Mouse (Mus musculus): ENCODE results near the gene Cotl1. TPM values are rescaled to one million over a fixed set of nuclear protein-coding genes. Genes with fewer than 3 reads are reported as not detected.
A peak's percentile ranks its signal among the peaks of the same experiment; 100 is the strongest.

Gene Cotl1
- polyA plus RNA-seq, 1 experiment from 2014 or later = 28.7 TPM

- H3K4me3 ChIP-seq (replicated peaks) = no peak overlapping the region
- no peaks in the 10 kb centered on the region for H3K27me3 ChIP-seq
- ATAC-seq (ENCODE audit: low read depth) (no peak), DNase-seq (no peak)
- H3K9ac ChIP-seq = no peak overlapping the region
- peaks cover 94% of the 10 kb centered on the region for H3K4me1 ChIP-seq (replicated peaks)
- no peak overlapping the region for H3K4me2 ChIP-seq
- H3K27ac ChIP-seq = no peak overlapping the region
- no peaks in the 10 kb centered on the region for H3K36me3 ChIP-seq
- 71% methylated on average over 16 of the region's 16 CpGs for WGBS (ENCODE audit: insufficient replicate concordance)
- no peaks in the 10 kb centered on the region for H3K9me3 ChIP-seq (replicated peaks)
Observed at GRCm38 (mm10) chr8:119829870-119830580, 10.3 kb downstream of the Cotl1 start.

GRCm38 (mm10) chr8:119829420-119829819 is 10.9 kb downstream of the Cotl1 start:
- 52% methylated on average over 13 of the region's 13 CpGs for WGBS (ENCODE audit: insufficient replicate concordance)
- H3K4me2 ChIP-seq = no peak overlapping the region

GRCm38 (mm10) chr8:119829015-119829414 is 11.3 kb downstream of the Cotl1 start:
- no peaks in the 10 kb centered on the region for H3K36me3 ChIP-seq
- 22% methylated on average over 10 of the region's 10 CpGs for WGBS (ENCODE audit: insufficient replicate concordance)
- DNase-seq = no peak
- no peak overlapping the region for H3K27ac ChIP-seq
- peaks cover 93% of the 10 kb centered on the region for H3K4me1 ChIP-seq (replicated peaks)
- H3K9ac ChIP-seq = no peak overlapping the region
- no peaks in the 10 kb centered on the region for H3K9me3 ChIP-seq (replicated peaks)
- no peak overlapping the region for H3K4me2 ChIP-seq
- H3K4me3 ChIP-seq (replicated peaks) = no peak overlapping the region
- H3K27me3 ChIP-seq = no peaks in the 10 kb centered on the region
- ATAC-seq (ENCODE audit: low read depth) = no peak

More at GRCm38 (mm10) chr8:119829420-119829819, 10.9 kb downstream of the Cotl1 start:
- H3K36me3 ChIP-seq = no peaks in the 10 kb centered on the region
- no peak for ATAC-seq (ENCODE audit: low read depth)
- H3K4me1 ChIP-seq (replicated peaks) = peaks cover 90% of the 10 kb centered on the region
- no peak for DNase-seq
- H3K27me3 ChIP-seq = no peaks in the 10 kb centered on the region
- no peak overlapping the region for H3K9ac ChIP-seq
- no peak overlapping the region for H3K4me3 ChIP-seq (replicated peaks)
- no peaks in the 10 kb centered on the region for H3K9me3 ChIP-seq (replicated peaks)
- no peak overlapping the region for H3K27ac ChIP-seq

- Histone ChIP-seq H3K27ac (peak overlapping the region; percentile 59; the same call in 1 of the 2 replicates), H3K9me3 (replicated peaks) (no peaks in the 10 kb centered on the region), H3K4me1 (replicated peaks) (peaks cover 85% of the 10 kb centered on the region), H3K9ac (no peak overlapping the region), H3K4me3 (replicated peaks) (no peak overlapping the region), H3K27me3 (no peaks in the 10 kb centered on the region), H3K36me3 (no peaks in the 10 kb centered on the region), H3K4me2 (peak overlapping the region; percentile 17; the same call in 1 of the 2 replicates)
- DNase-seq = no peak
- WGBS (ENCODE audit: insufficient replicate concordance) = 32% methylated on average over 4 of the region's 4 CpGs
- no peak for ATAC-seq (ENCODE audit: low read depth)
Observed at GRCm38 (mm10) chr8:119827721-119828153, 12.6 kb downstream of the Cotl1 start.

DNA sequence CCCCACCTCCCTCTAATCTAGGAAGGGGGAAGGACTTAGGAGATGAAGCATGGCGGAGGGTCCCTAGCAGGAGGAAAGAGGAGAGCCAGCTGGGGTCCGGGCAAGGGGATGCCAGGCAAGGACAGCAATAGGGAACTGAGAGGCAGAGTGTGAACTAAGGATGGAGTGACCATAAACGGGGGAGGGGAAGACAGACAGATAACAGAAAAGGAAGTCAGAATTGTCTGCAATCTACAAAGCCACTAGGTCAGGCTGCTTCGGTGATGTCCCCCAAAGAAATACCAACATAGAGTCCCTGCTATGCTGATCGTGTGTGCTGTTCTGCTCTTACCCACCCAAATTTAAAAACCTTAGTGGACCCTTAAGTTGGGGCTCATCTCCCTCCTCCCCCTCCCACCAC is 13.4 kb downstream of the Cotl1 start:
- H3K27ac ChIP-seq = peak overlapping the region; percentile 68
- H3K4me1 ChIP-seq (replicated peaks) = peaks cover 77% of the 10 kb centered on the region
- H3K9me3 ChIP-seq (replicated peaks) = no peaks in the 10 kb centered on the region
- no peak for DNase-seq
- H3K4me3 ChIP-seq (replicated peaks) = no peak overlapping the region
- H3K4me2 ChIP-seq = peak overlapping the region; percentile 17; the same call in 1 of the 2 replicates
- no peaks in the 10 kb centered on the region for H3K27me3 ChIP-seq
- H3K36me3 ChIP-seq = 0 out of 2 replicates have a peak, but pooled peaks cover 4% of the 10 kb centered on the region
- WGBS (ENCODE audit: insufficient replicate concordance) = 23% methylated on average over 5 of the region's 5 CpGs
- no peak overlapping the region for H3K9ac ChIP-seq
- no peak for ATAC-seq (ENCODE audit: low read depth)

- no peaks in the 10 kb centered on the region for H3K27me3 ChIP-seq
- H3K4me2 ChIP-seq = 0 out of 2 replicates have a peak overlapping the region, but pooled peaks have one; percentile 14
- H3K4me3 ChIP-seq (replicated peaks) = no peak overlapping the region
- 30% methylated on average over 19 of the region's 19 CpGs for WGBS (ENCODE audit: insufficient replicate concordance)
- H3K4me1 ChIP-seq (replicated peaks) = peaks cover 69% of the 10 kb centered on the region
- ATAC-seq (ENCODE audit: low read depth) = no peak
- H3K36me3 ChIP-seq = peaks cover 11% of the 10 kb centered on the region
- no peaks in the 10 kb centered on the region for H3K9me3 ChIP-seq (replicated peaks)
- no peak for DNase-seq
- peak overlapping the region; percentile 68 for H3K27ac ChIP-seq
- no peak overlapping the region for H3K9ac ChIP-seq
Observed at GRCm38 (mm10) chr8:119825950-119826730, 14.2 kb downstream of the Cotl1 start.

GRCm38 (mm10) chr8:119824809-119825273 is 15.5 kb downstream of the Cotl1 start:
- H3K9me3 ChIP-seq (replicated peaks) = no peaks in the 10 kb centered on the region
- peaks cover 56% of the 10 kb centered on the region for H3K4me1 ChIP-seq (replicated peaks)
- DNase-seq = no peak
- H3K27me3 ChIP-seq = no peaks in the 10 kb centered on the region
- H3K27ac ChIP-seq = peak overlapping the region; percentile 68
- 52% methylated on average over 11 of the region's 11 CpGs for WGBS (ENCODE audit: insufficient replicate concordance)
- H3K4me2 ChIP-seq = no peak overlapping the region
- no peak overlapping the region for H3K4me3 ChIP-seq (replicated peaks)
- H3K36me3 ChIP-seq = peaks cover 20% of the 10 kb centered on the region
- no peak for ATAC-seq (ENCODE audit: low read depth)
- H3K9ac ChIP-seq = no peak overlapping the region

DNA sequence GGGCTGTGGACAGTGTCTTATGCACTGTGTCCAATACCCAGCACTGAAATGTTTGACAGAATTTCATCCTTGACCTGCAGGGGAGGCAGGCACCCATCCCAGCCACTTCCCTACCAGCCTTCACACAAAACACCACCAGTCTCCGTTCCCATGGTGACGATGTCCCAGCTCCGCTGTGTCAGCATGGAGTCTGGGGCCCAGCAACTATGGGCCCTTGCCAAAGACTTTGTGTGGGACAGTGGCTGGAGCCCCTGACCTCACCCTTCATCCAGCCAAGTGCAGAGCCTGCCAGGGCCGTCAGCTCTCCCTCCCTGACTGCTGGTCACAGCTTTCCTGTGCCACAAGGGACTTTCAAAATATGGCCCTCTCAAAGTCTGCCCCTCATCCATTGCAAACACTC is 16.2 kb downstream of the Cotl1 start:
- no peak for ATAC-seq (ENCODE audit: low read depth)
- 64% methylated on average over 4 of the region's 4 CpGs for WGBS (ENCODE audit: insufficient replicate concordance)
- H3K4me3 ChIP-seq (replicated peaks) = no peak overlapping the region
- no peaks in the 10 kb centered on the region for H3K9me3 ChIP-seq (replicated peaks)
- no peaks in the 10 kb centered on the region for H3K27me3 ChIP-seq
- no peak for DNase-seq
- no peak overlapping the region for H3K27ac ChIP-seq
- peaks cover 20% of the 10 kb centered on the region for H3K36me3 ChIP-seq
- H3K9ac ChIP-seq = no peak overlapping the region
- H3K4me2 ChIP-seq = no peak overlapping the region
- peaks cover 49% of the 10 kb centered on the region for H3K4me1 ChIP-seq (replicated peaks)

- Histone ChIP-seq H3K36me3 (peaks cover 20% of the 10 kb centered on the region), H3K4me1 (replicated peaks) (peaks cover 48% of the 10 kb centered on the region), H3K9me3 (replicated peaks) (no peaks in the 10 kb centered on the region), H3K4me2 (no peak overlapping the region), H3K4me3 (replicated peaks) (no peak overlapping the region), H3K27me3 (no peaks in the 10 kb centered on the region), H3K27ac (no peak overlapping the region), H3K9ac (no peak overlapping the region)
- 84% methylated on average over 9 of the region's 9 CpGs for WGBS (ENCODE audit: insufficient replicate concordance)
- no peak for DNase-seq
- no peak for ATAC-seq (ENCODE audit: low read depth)
Observed at GRCm38 (mm10) chr8:119823278-119823677, 17.1 kb downstream of the Cotl1 start.

- H3K4me1 ChIP-seq (replicated peaks) = peaks cover 48% of the 10 kb centered on the region
- WGBS (ENCODE audit: insufficient replicate concordance) = 77% methylated on average over 6 of the region's 6 CpGs
Observed at GRCm38 (mm10) chr8:119821691-119822090, 18.7 kb downstream of the Cotl1 start.

GRCm38 (mm10) chr8:119819976-119820375 is 20.4 kb downstream of the Cotl1 start:
- H3K9me3 ChIP-seq (replicated peaks) = no peaks in the 10 kb centered on the region
- H3K27me3 ChIP-seq = no peaks in the 10 kb centered on the region
- H3K4me3 ChIP-seq (replicated peaks) = no peak overlapping the region
- no peak for DNase-seq
- no peak overlapping the region for H3K9ac ChIP-seq
- H3K36me3 ChIP-seq = peaks cover 20% of the 10 kb centered on the region
- no peak overlapping the region for H3K27ac ChIP-seq
- no peak for ATAC-seq (ENCODE audit: low read depth)
- WGBS (ENCODE audit: insufficient replicate concordance) = 78% methylated on average over 8 of the region's 8 CpGs
- no peak overlapping the region for H3K4me2 ChIP-seq
- peaks cover 38% of the 10 kb centered on the region for H3K4me1 ChIP-seq (replicated peaks)

More at GRCm38 (mm10) chr8:119821691-119822090, 18.7 kb downstream of the Cotl1 start:
- Histone ChIP-seq H3K27me3 (no peaks in the 10 kb centered on the region), H3K27ac (no peak overlapping the region), H3K9ac (no peak overlapping the region), H3K9me3 (replicated peaks) (no peaks in the 10 kb centered on the region), H3K4me3 (replicated peaks) (no peak overlapping the region), H3K4me2 (no peak overlapping the region), H3K36me3 (peaks cover 20% of the 10 kb centered on the region)
- DNase-seq (no peak), ATAC-seq (ENCODE audit: low read depth) (no peak)
